Mouse (Mus musculus) neural tube, embryonic 14.5 days (tissue): ENCODE measurements at regions not wholly inside any gene's neighbourhood (a gene's known extent, or its start where the extent isn't known, plus 50 kb on each side); places are given as distances from the start of the nearest gene placed in this dataset.
A peak's percentile ranks its signal among the peaks of the same experiment; 100 is the strongest.
"Not testable (repeated sequence)": the region's sequence is repeated elsewhere in the genome, so short reads cannot be mapped to it uniquely, and the experiment has no call there.

Source experiments
- ATAC-seq: fragments of 200-750 bp; cut with Nextera tagmentation; 2 replicates; pipeline ENCODE4 v1.8.0; 2017; ENCODE audit warnings: low read depth, mild to moderate bottlenecking, moderate TSS enrichment, moderate library complexity
- H3K27ac ChIP-seq: fragments of 300-500 bp; sonication (generic); 2 replicates; pipeline ENCODE4 v1.5.1; 2014; ENCODE audit warnings: low read depth, mild to moderate bottlenecking, control low read depth, low read length, moderate library complexity, mixed read lengths
- H3K27me3 ChIP-seq: fragments of 300-500 bp; sonication (generic); 2 replicates; pipeline ENCODE4 v1.6.1; 2014; ENCODE audit warnings: low read length; ENCODE audit not compliant: control insufficient read depth, insufficient read depth
- H3K36me3 ChIP-seq: fragments of 300-500 bp; sonication (generic); 2 replicates; pipeline ENCODE4 v1.6.1; 2014; ENCODE audit warnings: low read length, mixed read lengths; ENCODE audit not compliant: control insufficient read depth, insufficient read depth
- H3K4me1 ChIP-seq: fragments of 300-500 bp; sonication (generic); 2 replicates; pipeline ENCODE4 v1.6.1; 2014; ENCODE audit warnings: low read length; ENCODE audit not compliant: control insufficient read depth, insufficient read depth
- H3K4me2 ChIP-seq: fragments of 300-500 bp; sonication (generic); 2 replicates; pipeline ENCODE4 v1.6.1; 2014; ENCODE audit warnings: mild to moderate bottlenecking, low read depth, low read length, control low read depth
- H3K4me3 ChIP-seq: fragments of 300-500 bp; sonication (generic); 2 replicates; pipeline ENCODE4 v1.5.1; 2014; ENCODE audit warnings: low read depth, low read length, control low read depth, mixed read lengths
- H3K9ac ChIP-seq: fragments of 300-500 bp; sonication (generic); replicated peaks from 2 replicates; pipeline ENCODE4 v1.6.1; 2014; ENCODE audit warnings: low read depth, mild to moderate bottlenecking, control low read depth, low read length, mixed read lengths
- H3K9me3 ChIP-seq: fragments of 300-500 bp; sonication (generic); 2 replicates; pipeline ENCODE4 v1.6.1; 2016; ENCODE audit warnings: low read length; ENCODE audit not compliant: control insufficient read depth
- WGBS: fragments of 180-500 bp; shearing (Covaris S2); extraction: QIAGEN DNeasy Blood & Tissue Kit; methylation state at CpG from one replicate; pipeline ENCODE4 v1.1.7; 2014; 5-methylcytosine and 5-hydroxymethylcytosine counted together

DNA sequence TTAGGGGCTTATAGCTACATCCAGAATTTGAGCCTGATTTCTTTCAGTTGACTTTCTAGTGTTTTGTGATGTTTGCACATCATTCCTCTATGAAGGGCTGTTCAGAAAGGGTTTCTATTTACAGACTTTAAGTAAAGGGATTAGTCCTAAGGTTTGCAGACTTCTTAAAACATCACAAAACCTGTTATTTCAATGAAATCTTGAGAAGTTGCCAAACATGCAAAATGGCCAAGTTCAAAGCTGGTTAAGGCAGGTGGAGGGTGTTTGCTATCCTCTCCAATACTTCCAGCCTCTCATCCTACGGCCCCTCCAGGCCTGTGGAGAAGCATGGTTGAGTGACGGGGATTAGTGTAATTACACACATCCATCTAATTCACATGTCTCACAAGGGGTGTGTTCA is 136.6 kb downstream of the Phlda1 start:
- no peaks in the 10 kb centered on the region for H3K27me3 ChIP-seq
- H3K27ac ChIP-seq = no peak overlapping the region
- no peaks in the 10 kb centered on the region for H3K36me3 ChIP-seq
- WGBS = 77% methylated on average over 2 of the region's 2 CpGs
- no peaks in the 10 kb centered on the region for H3K9me3 ChIP-seq
- no peaks in the 10 kb centered on the region for H3K4me1 ChIP-seq
- H3K9ac ChIP-seq = no peak overlapping the region
- no peak overlapping the region for H3K4me2 ChIP-seq
- no peak overlapping the region for H3K4me3 ChIP-seq
- no peak for ATAC-seq

DNA sequence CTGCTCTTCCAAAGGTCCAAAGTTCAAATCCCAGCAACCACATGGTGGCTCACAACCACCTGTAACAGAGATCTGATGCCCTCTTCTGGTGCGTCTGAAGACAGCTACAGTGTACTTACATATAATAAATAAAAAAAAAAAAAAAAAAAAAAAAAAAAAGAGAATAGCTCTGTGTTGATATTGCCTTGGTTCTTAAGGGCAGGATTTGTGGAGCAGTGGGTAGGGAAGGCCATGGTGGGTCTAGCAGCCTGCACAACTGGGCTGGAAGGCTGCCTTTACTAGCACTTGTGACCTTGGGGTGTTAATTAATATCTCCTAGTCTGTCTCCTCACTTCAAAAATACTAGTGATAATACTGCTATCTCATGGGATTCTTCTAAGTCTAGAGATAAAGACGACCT is 147.7 kb downstream of the Phlda1 start:
- H3K27me3 ChIP-seq, ATAC-seq, H3K9ac ChIP-seq, H3K4me1 ChIP-seq, H3K27ac ChIP-seq, H3K9me3 ChIP-seq, H3K36me3 ChIP-seq, H3K4me3 ChIP-seq, H3K4me2 ChIP-seq: not testable (repeated sequence)
- WGBS = 80% methylated on average over 2 of the region's 2 CpGs

DNA sequence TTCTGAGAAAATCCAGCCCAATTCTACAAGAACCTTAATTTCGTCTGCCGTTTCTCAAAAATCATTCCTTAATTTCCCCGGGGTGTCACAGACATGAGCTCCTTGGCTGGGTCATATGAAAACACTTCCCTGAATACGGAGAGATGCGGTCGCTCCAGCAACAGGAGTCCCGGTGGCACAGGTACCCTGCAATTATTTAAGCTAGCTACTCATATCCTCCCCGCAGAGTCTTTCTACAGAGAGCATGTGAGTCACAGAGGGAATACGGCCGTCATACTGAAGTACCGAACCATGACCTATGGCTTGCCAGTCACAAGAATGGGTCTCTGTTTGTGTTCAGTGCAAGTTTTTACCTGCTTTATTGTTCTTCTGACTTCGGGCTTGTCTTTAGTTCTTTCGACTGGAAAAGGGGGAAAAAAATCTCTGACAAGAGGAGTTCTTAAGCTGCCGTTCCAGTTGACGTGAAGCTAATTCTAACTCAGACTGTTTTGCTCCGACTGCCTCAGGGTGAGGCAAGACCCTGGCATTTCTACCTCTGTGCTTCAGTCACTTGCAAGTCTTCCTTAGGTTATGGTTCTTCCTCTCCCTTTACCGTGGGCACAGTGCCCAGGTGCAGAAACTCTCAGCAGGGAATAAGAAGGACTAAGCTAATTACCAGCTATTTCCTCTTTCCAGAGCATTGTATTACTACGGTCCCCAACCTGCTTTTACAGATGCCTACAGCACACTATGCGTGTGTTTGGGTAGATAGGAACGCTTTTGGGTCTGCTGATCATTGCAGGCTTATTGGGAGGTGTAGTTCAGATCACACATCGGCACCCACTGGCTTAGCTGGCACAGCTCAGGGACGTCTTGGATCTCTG is 148.5 kb downstream of the Phlda1 start:
- Histone ChIP-seq H3K4me1 (peaks cover 4% of the 10 kb centered on the region; the same call in 1 of the 2 replicates), H3K36me3 (no peaks in the 10 kb centered on the region), H3K9ac (no peak overlapping the region), H3K27me3 (no peaks in the 10 kb centered on the region), H3K27ac (no peak overlapping the region), H3K4me2 (no peak overlapping the region), H3K4me3 (no peak overlapping the region), H3K9me3 (no peaks in the 10 kb centered on the region)
- 64% methylated on average over 22 of the region's 22 CpGs for WGBS
- ATAC-seq = no peak

DNA sequence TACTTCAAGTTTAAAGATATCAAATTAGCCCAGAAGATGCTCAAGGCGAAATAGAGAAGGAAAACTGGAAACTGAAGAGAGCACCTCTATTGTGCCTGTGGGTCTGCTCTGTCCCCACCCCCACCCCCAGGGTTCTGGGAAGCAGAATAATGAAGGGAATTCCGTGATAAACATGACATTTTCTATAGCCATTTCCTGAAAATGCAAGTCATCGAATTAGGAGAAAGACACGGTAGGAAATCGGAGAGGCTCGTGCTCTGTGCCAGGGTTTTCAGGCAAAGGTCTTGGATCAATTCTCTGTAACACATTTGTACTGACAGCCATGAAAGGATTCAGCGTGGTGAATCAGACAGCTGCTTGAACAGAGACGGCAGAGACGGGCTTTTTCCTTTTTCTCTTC is 152.7 kb downstream of the Phlda1 start:
- Histone ChIP-seq H3K27ac (no peak overlapping the region), H3K36me3 (no peaks in the 10 kb centered on the region), H3K4me2 (peak overlapping the region; percentile 30; the same call in 1 of the 2 replicates), H3K9ac (no peak overlapping the region; the same call in 1 of the 2 replicates), H3K9me3 (no peaks in the 10 kb centered on the region), H3K4me1 (peaks cover 4% of the 10 kb centered on the region; the same call in 1 of the 2 replicates), H3K27me3 (no peaks in the 10 kb centered on the region), H3K4me3 (no peak overlapping the region)
- 25% methylated on average over 9 of the region's 9 CpGs for WGBS
- ATAC-seq = no peak

DNA sequence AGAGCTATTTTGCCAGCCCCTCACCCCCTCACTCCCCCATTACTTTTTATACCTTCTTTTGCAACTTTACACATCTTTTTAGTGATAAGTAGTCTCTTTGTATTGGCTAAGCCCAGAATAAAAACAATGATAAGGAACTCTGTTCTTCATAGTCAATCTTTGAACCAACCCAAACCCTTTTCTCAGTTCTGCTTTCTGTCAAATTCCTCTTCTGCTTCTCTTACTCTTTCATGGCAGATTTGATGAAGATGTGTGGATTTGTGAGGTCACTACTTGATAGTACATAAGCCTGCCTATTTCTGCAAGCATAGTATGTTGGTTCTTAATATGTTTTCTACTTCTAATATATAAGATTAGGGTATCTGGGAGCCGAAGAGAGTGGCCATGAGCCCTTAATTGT is 156.6 kb downstream of the Phlda1 start:
- Histone ChIP-seq H3K27me3 (no peaks in the 10 kb centered on the region), H3K4me1 (peaks cover 4% of the 10 kb centered on the region; the same call in 1 of the 2 replicates), H3K9ac (no peak overlapping the region), H3K27ac (no peak overlapping the region), H3K4me2 (no peak overlapping the region), H3K36me3 (no peaks in the 10 kb centered on the region), H3K4me3 (no peak overlapping the region), H3K9me3 (no peaks in the 10 kb centered on the region)
- 89% methylated on average over 1 of the region's 1 CpGs for WGBS
- no peak for ATAC-seq

DNA sequence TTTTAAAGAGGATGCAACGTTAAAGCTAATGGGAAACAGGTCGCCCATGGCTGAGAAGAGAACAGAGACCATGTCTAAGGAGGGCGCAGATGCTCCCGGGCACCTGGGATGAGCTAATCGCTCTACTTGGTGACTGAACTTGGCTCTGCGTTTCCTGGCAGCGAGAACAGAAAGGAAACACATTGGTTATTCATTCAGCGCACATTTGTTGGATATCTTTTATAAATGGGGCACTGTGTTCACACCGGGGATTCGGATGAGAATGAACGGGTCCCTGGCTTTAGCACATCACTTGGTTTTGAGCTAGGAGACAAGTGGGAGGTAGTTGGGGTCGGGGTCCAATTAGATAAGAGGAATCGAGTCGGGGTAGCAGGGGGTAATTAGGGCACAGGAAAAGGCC is 159.7 kb downstream of the Phlda1 start:
- 78% methylated on average over 14 of the region's 14 CpGs for WGBS
- H3K27me3 ChIP-seq = no peaks in the 10 kb centered on the region
- H3K4me1 ChIP-seq = 0 out of 2 replicates have a peak, but pooled peaks cover 2% of the 10 kb centered on the region
- no peak for ATAC-seq
- H3K36me3 ChIP-seq = no peaks in the 10 kb centered on the region
- H3K9ac ChIP-seq = no peak overlapping the region
- H3K27ac ChIP-seq = no peak overlapping the region
- H3K4me2 ChIP-seq = no peak overlapping the region
- no peaks in the 10 kb centered on the region for H3K9me3 ChIP-seq
- no peak overlapping the region for H3K4me3 ChIP-seq

DNA sequence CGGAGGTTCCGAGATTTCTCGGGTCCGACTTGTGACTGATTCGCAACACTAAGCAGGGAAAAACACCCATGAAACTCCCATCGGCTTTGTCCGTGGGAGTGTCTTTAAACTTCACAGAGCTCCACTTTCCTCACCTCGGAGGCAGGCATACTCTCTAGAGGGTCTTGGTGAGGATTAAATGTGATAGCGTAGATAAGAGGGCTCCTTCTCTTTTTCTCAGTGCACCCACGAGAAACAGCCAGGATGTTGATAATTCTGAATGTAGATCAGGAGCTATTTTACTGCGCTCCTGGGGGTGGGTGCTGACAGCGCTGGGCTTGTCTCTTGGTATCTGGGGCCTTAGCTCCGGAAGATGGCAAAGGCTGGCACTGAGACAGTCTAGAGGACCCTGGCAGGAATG is 160.9 kb downstream of the Phlda1 start:
- H3K9ac ChIP-seq = no peak overlapping the region
- H3K4me2 ChIP-seq = no peak overlapping the region
- H3K27ac ChIP-seq = no peak overlapping the region
- H3K36me3 ChIP-seq = no peaks in the 10 kb centered on the region
- no peaks in the 10 kb centered on the region for H3K9me3 ChIP-seq
- no peaks in the 10 kb centered on the region for H3K27me3 ChIP-seq
- 92% methylated on average over 13 of the region's 13 CpGs for WGBS
- 0 out of 2 replicates have a peak, but pooled peaks cover 2% of the 10 kb centered on the region for H3K4me1 ChIP-seq
- no peak overlapping the region for H3K4me3 ChIP-seq
- ATAC-seq = no peak

DNA sequence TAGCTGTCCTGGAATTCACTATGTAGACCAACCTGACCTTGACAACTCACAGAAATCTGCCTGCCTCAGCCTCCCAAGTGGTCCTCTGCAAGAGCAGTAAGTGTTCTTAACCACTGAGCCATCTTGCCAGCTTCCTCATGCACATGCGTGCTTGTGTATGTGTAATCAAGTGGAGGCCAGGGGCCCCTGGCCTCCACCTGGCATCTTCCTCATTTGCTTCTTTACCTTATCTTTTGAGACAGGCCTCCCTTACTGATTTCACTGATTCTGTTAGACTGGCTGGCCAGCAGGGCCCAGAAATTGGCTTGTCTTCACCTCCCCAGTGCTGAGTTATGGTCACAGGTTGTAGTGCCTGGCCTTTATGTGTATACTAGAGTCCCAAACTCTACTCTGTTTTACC is 162.6 kb downstream of the Phlda1 start:
- WGBS = 96% methylated on average over 1 of the region's 1 CpGs
- no peak overlapping the region for H3K4me3 ChIP-seq
- H3K9ac ChIP-seq = no peak overlapping the region
- no peaks in the 10 kb centered on the region for H3K27me3 ChIP-seq
- no peak overlapping the region for H3K4me2 ChIP-seq
- ATAC-seq = no peak
- H3K9me3 ChIP-seq = no peaks in the 10 kb centered on the region
- H3K4me1 ChIP-seq = 0 out of 2 replicates have a peak, but pooled peaks cover 2% of the 10 kb centered on the region
- H3K36me3 ChIP-seq = no peaks in the 10 kb centered on the region
- H3K27ac ChIP-seq = no peak overlapping the region

DNA sequence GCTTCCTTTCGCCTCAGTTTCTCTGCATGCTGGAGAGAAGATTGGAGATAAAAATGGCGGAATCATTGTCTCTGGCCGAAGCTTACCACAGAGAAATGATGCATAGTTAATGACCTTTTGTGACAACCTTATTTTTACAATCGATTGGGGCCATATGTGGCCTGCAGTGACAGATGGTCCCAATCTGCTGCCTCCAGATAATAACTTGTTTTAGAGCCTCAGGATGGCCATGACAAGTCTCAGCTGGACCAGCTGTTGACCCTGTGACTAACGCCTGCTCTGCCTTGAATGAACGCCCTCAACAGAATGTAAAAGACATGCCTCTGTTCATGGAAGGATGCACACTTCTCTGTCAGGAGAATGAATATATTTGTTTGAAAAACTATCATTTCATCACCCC is 163.6 kb downstream of the Phlda1 start:
- Histone ChIP-seq H3K27ac (no peak overlapping the region), H3K4me2 (no peak overlapping the region), H3K9me3 (no peaks in the 10 kb centered on the region), H3K27me3 (no peaks in the 10 kb centered on the region), H3K4me1 (0 out of 2 replicates have a peak, but pooled peaks cover 2% of the 10 kb centered on the region), H3K9ac (no peak overlapping the region), H3K4me3 (no peak overlapping the region), H3K36me3 (no peaks in the 10 kb centered on the region)
- ATAC-seq = peak; percentile 33; the same call in 1 of the 2 replicates
- 28% methylated on average over 6 of the region's 6 CpGs for WGBS
